Mouse (Mus musculus) hindbrain, embryonic 13.5 days (tissue): ENCODE measurements around the gene Ankrd44. TPM values are rescaled to one million over a fixed set of nuclear protein-coding genes. Genes with fewer than 3 reads are reported as not detected.

ENCODE experiments used
- ATAC-seq: fragments of 200-750 bp; cut with Nextera tagmentation; 2 replicates; pipeline ENCODE4 v1.8.0; 2017; ENCODE audit warnings: moderate TSS enrichment; ENCODE audit not compliant: low FRiP score
- H3K27ac ChIP-seq: fragments of 300-500 bp; sonication (generic); 2 replicates; pipeline ENCODE4 v1.5.1; 2015; ENCODE audit warnings: inconsistent platforms, mild to moderate bottlenecking, moderate library complexity
- H3K27me3 ChIP-seq: fragments of 300-500 bp; sonication (generic); 2 replicates; pipeline ENCODE4 v1.6.1; 2015; ENCODE audit warnings: mild to moderate bottlenecking, inconsistent platforms
- H3K36me3 ChIP-seq: fragments of 300-500 bp; sonication (generic); 2 replicates; pipeline ENCODE4 v1.6.1; 2015; ENCODE audit warnings: mild to moderate bottlenecking, inconsistent platforms
- H3K4me1 ChIP-seq: fragments of 300-500 bp; sonication (generic); replicated peaks from 2 replicates; pipeline ENCODE4 v1.6.1; 2015; ENCODE audit warnings: inconsistent platforms
- H3K4me2 ChIP-seq: fragments of 300-500 bp; sonication (generic); 2 replicates; pipeline ENCODE4 v1.6.1; 2015; ENCODE audit warnings: inconsistent platforms, mild to moderate bottlenecking, moderate library complexity
- H3K4me3 ChIP-seq: fragments of 300-500 bp; sonication (generic); 2 replicates; pipeline ENCODE4 v1.5.1; 2015; ENCODE audit warnings: mild to moderate bottlenecking, inconsistent platforms
- H3K9ac ChIP-seq: fragments of 300-500 bp; sonication (generic); 2 replicates; pipeline ENCODE4 v1.6.1; 2015; ENCODE audit warnings: mild to moderate bottlenecking, inconsistent platforms
- H3K9me3 ChIP-seq: fragments of 300-500 bp; sonication (generic); 2 replicates; pipeline ENCODE4 v1.6.1; 2016; ENCODE audit warnings: inconsistent platforms
- whole genome bisulfite sequencing: fragments of 180-500 bp; shearing (Covaris S2); methylation state at CpG from one replicate; pipeline ENCODE4 v1.1.7; 2015; 5-methylcytosine and 5-hydroxymethylcytosine counted together
- polyA plus RNA-seq: library from polyadenylated mRNA; unstranded; fragments of >200 nt; fragmentation: Nextera tagmentation; extraction: Ambion mirVana; gene quantifications from 2 replicates; pipeline ENCODE4 v1.2.1, GENCODE M21; 2015

The Ankrd44 gene
- polyA plus RNA-seq, 1 experiment from 2014 or later = 20.9 TPM

DNA sequence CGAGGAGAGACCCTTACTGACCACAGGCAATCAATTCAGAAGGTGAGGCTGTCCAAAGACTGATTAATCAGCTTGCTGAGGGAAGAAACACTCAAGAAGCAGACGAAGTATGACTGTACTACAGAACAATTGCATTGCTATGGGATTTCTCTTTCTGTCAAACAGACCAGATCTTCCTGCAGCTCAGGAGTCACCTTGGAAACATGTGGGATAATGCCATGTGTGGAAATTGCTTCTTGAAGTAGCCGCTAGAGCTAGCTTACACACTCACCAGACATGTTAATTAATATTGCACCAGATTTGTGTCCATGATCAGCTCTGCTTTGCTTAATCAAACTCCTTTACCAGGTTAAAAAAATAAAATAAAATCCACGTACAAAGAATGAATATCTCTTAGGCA lies 137.8 kb downstream of the Ankrd44 start:
- 0 out of 2 replicates have a peak overlapping the region, but pooled peaks have one; percentile 14 for H3K9ac ChIP-seq
- H3K4me3 ChIP-seq = no peak overlapping the region
- H3K9me3 ChIP-seq = no peaks in the 10 kb centered on the region
- WGBS = 59% methylated on average over 4 of the region's 4 CpGs
- no peak overlapping the region for H3K4me2 ChIP-seq
- no peaks in the 10 kb centered on the region for H3K36me3 ChIP-seq
- peak overlapping the region; percentile 44 for H3K27ac ChIP-seq
- peaks cover 15% of the 10 kb centered on the region for H3K4me1 ChIP-seq
- ATAC-seq = no peak
- H3K27me3 ChIP-seq = no peaks in the 10 kb centered on the region

- no peak for ATAC-seq
- no peak overlapping the region for H3K9ac ChIP-seq
- no peaks in the 10 kb centered on the region for H3K9me3 ChIP-seq
- no peak overlapping the region for H3K27ac ChIP-seq
- WGBS = 93% methylated on average over 6 of the region's 6 CpGs
- H3K36me3 ChIP-seq = no peaks in the 10 kb centered on the region
- no peaks in the 10 kb centered on the region for H3K4me1 ChIP-seq
- no peak overlapping the region for H3K4me3 ChIP-seq
- no peaks in the 10 kb centered on the region for H3K27me3 ChIP-seq
- H3K4me2 ChIP-seq = no peak overlapping the region
These were observed 148.0 kb downstream of the Ankrd44 start for GRCm38 (mm10) chr1:54778151-54778550.

GRCm38 (mm10) chr1:54777104-54777503 lies 149.1 kb downstream of the Ankrd44 start:
- H3K27ac ChIP-seq = no peak overlapping the region
- H3K9me3 ChIP-seq = no peaks in the 10 kb centered on the region
- no peak for ATAC-seq
- H3K4me2 ChIP-seq = no peak overlapping the region
- H3K27me3 ChIP-seq = no peaks in the 10 kb centered on the region
- no peak overlapping the region for H3K4me3 ChIP-seq
- no peak overlapping the region for H3K9ac ChIP-seq
- H3K36me3 ChIP-seq = no peaks in the 10 kb centered on the region
- WGBS = 85% methylated on average over 6 of the region's 6 CpGs
- H3K4me1 ChIP-seq = no peaks in the 10 kb centered on the region

- H3K9me3 ChIP-seq = no peaks in the 10 kb centered on the region
- H3K36me3 ChIP-seq = no peaks in the 10 kb centered on the region
- H3K4me3 ChIP-seq = no peak overlapping the region
- 64% methylated on average over 8 of the region's 8 CpGs for WGBS
- no peak for ATAC-seq
- H3K27ac ChIP-seq = no peak overlapping the region
- no peak overlapping the region for H3K9ac ChIP-seq
- no peaks in the 10 kb centered on the region for H3K4me1 ChIP-seq
- no peaks in the 10 kb centered on the region for H3K27me3 ChIP-seq
- H3K4me2 ChIP-seq = no peak overlapping the region
These were observed 150.1 kb downstream of the Ankrd44 start for GRCm38 (mm10) chr1:54776116-54776515.

DNA sequence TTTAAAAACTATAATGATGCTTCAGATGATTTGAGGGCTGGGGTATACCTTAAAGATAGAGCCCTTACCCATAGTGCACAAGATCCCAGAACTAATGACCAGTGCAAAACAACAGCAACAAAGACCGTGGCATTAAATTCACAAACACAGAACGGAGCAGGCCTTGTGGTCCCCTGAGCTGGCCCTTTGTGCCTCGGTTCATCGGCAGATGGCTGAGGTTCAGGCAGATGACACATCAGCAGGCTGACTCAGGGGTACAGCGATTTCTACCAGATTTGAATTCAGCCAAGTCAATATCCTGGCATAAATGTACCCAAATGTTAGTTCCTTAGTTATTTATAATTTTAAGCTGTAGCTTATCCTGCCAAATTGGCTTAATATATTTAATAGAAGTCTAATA lies 153.3 kb downstream of the Ankrd44 start:
- H3K9ac ChIP-seq = no peak overlapping the region
- no peak for ATAC-seq
- no peaks in the 10 kb centered on the region for H3K4me1 ChIP-seq
- H3K4me3 ChIP-seq = no peak overlapping the region
- H3K27me3 ChIP-seq = no peaks in the 10 kb centered on the region
- WGBS = 59% methylated on average over 5 of the region's 5 CpGs
- no peak overlapping the region for H3K4me2 ChIP-seq
- no peaks in the 10 kb centered on the region for H3K9me3 ChIP-seq
- H3K36me3 ChIP-seq = no peaks in the 10 kb centered on the region; the same call in 1 of the 2 replicates
- H3K27ac ChIP-seq = no peak overlapping the region

- Histone ChIP-seq H3K9ac (no peak overlapping the region), H3K27ac (no peak overlapping the region), H3K4me2 (no peak overlapping the region), H3K27me3 (no peaks in the 10 kb centered on the region), H3K36me3 (no peaks in the 10 kb centered on the region; the same call in 1 of the 2 replicates), H3K4me3 (no peak overlapping the region), H3K4me1 (no peaks in the 10 kb centered on the region), H3K9me3 (no peaks in the 10 kb centered on the region)
- 92% methylated on average over 3 of the region's 3 CpGs for WGBS
- no peak for ATAC-seq
These were observed 154.7 kb downstream of the Ankrd44 start for GRCm38 (mm10) chr1:54771471-54771870.

DNA sequence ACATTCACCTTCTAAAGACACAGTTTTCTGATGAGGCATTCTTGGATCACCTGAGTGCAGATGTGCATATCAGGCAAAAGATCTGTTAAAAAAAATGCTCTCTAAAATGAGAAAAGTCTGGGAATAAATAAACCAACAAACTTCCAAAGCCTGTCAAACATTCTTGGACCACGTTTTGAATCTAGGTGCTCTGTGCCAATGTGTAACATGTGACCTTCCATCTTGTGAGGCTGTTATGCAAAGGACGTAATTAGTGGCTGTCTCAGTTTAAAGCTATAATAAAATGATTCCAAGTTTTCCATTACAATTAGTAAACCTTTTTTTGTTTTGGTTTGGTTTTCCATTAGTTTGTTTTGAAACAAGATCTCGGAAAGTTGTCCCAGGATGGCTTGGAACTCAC lies 159.0 kb downstream of the Ankrd44 start:
- 88% methylated on average over 3 of the region's 3 CpGs for WGBS

DNA sequence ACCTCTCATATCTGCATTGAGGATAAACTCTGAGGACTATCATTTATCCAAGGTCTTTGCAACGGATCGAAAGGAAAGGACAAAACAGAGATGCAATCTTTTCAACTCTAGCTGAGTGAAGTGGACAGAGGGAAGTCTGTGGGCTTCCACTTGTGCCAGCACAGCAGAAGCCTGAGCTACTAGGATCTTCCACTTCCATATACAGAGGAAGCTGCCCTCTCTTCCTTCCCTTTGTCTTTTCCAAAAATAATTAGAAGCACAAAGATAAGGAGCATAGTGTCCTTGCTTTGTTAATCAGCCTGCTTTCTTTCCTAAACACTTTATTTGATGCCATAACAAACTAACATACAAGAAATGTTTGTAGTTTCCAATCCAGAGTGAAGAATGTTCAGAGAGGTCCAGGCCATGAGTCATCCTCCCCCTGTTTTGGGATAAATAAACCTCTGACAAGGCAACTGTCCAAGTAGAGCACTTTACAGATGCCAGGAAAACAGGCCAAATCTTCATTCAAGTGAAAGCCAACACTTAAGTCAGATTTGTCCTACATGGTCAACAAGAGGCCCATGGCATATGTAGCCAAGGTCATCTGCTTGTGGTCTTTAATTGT lies 160.5 kb downstream of the Ankrd44 start:
- Histone ChIP-seq H3K4me2 (no peak overlapping the region), H3K9ac (no peak overlapping the region), H3K27ac (no peak overlapping the region), H3K4me1 (peaks cover 8% of the 10 kb centered on the region), H3K4me3 (no peak overlapping the region), H3K27me3 (no peaks in the 10 kb centered on the region), H3K9me3 (no peaks in the 10 kb centered on the region), H3K36me3 (peaks cover 14% of the 10 kb centered on the region)
- WGBS = 90% methylated on average over 2 of the region's 2 CpGs
- ATAC-seq = no peak

More for the DNA sequence above, 159.0 kb downstream of the Ankrd44 start:
- Histone ChIP-seq H3K9ac (no peak overlapping the region), H3K27me3 (no peaks in the 10 kb centered on the region), H3K4me2 (no peak overlapping the region), H3K27ac (no peak overlapping the region), H3K4me1 (peaks cover 8% of the 10 kb centered on the region), H3K9me3 (no peaks in the 10 kb centered on the region), H3K36me3 (peaks cover 10% of the 10 kb centered on the region), H3K4me3 (no peak overlapping the region)
- no peak for ATAC-seq

GRCm38 (mm10) chr1:54762216-54762807 lies 163.9 kb downstream of the Ankrd44 start:
- H3K4me2 ChIP-seq = no peak overlapping the region
- H3K36me3 ChIP-seq = peaks cover 14% of the 10 kb centered on the region
- WGBS = 72% methylated on average over 10 of the region's 10 CpGs
- peak overlapping the region; percentile 65 for H3K27ac ChIP-seq
- no peak overlapping the region for H3K4me3 ChIP-seq
- no peaks in the 10 kb centered on the region for H3K9me3 ChIP-seq
- no peak overlapping the region for H3K9ac ChIP-seq
- no peaks in the 10 kb centered on the region for H3K27me3 ChIP-seq
- peak; percentile 69; the same call in 1 of the 2 replicates for ATAC-seq
- peaks cover 8% of the 10 kb centered on the region for H3K4me1 ChIP-seq

DNA sequence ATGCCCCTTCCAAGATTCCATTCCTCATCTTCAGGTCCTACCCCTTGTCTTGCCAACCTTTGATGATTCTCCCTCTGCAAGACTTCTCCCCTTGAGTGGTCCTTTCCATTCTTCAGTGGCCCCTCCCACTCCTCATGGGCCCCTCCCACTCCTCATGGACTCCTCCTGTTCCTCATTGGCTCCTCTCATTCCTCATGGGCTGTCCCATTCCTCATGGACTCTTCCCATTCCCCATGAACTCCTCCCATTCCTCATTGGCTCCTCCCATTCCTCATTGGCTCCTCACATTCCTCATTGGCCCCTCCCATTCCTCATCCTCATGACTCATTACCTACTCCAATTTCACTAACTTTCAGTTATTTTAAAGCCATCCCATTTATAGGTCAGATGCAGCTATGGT lies 166.3 kb downstream of the Ankrd44 start:
- H3K36me3 ChIP-seq = peaks cover 5% of the 10 kb centered on the region
- no peaks in the 10 kb centered on the region for H3K9me3 ChIP-seq
- H3K4me3 ChIP-seq = no peak overlapping the region
- no peak for ATAC-seq
- no peak overlapping the region for H3K4me2 ChIP-seq
- no peak overlapping the region for H3K9ac ChIP-seq
- H3K27ac ChIP-seq = no peak overlapping the region
- H3K27me3 ChIP-seq = no peaks in the 10 kb centered on the region
- peaks cover 12% of the 10 kb centered on the region for H3K4me1 ChIP-seq

DNA sequence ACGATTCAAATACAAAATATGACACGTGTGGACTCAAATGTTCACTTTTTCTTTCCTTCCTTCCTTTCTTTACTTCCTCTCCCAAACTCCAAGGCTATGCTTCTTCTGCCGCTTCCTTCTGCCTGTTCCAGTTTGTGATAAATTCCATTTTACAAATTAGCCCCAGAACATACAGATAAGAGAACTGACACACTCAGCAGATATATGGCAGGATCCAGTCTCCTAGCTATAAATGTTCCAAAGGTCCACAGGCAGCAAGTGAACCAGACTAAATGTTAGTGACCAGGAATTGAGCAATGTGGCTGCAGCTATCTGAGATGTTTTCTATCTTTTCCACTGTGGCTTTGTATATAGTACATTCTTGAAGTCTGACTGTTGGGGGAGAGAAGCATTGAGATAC lies 168.9 kb downstream of the Ankrd44 start:
- Histone ChIP-seq H3K4me1 (peaks cover 4% of the 10 kb centered on the region; the same call in 1 of the 2 replicates), H3K9me3 (no peaks in the 10 kb centered on the region), H3K36me3 (peaks cover 5% of the 10 kb centered on the region), H3K4me2 (no peak overlapping the region), H3K27ac (no peak overlapping the region), H3K9ac (no peak overlapping the region), H3K4me3 (no peak overlapping the region), H3K27me3 (no peaks in the 10 kb centered on the region)
- no peak for ATAC-seq
- 82% methylated on average over 3 of the region's 3 CpGs for WGBS

DNA sequence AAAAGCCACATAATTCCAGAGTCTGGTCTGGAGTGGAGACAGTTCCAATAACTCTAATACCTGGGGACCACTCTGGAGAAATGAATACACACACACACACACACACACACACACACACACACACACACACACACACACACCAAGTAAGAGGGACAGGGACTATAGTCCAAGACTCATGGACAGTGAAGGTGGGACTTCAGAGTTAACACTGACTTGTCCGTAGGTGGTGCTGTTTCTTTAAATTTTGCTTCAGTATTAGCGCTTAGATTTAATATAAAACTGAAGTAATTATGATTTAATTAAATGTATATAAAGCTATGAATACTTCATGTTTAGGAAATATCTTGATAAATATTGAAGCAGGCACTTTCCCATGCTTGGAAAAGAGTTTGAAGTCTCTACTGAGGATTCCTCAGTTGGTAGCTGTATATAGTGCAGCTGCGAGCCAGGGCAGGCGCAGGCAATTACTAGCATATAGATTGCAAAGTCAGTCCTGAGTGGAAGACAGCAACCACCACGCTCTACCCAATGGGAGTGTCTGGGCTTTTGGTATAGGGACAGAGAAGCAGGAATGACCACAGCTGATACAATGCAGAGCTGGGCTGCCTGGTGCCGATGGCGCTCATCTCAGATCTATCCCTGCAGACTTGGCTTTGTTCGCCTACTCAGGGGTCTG lies 170.4 kb downstream of the Ankrd44 start:
- Histone ChIP-seq H3K27ac (no peak overlapping the region), H3K9me3 (no peaks in the 10 kb centered on the region), H3K4me2 (no peak overlapping the region), H3K27me3 (no peaks in the 10 kb centered on the region), H3K4me3 (no peak overlapping the region), H3K36me3 (no peaks in the 10 kb centered on the region; the same call in 1 of the 2 replicates), H3K9ac (no peak overlapping the region), H3K4me1 (peaks cover 4% of the 10 kb centered on the region; the same call in 1 of the 2 replicates)
- peak; percentile 36; the same call in 1 of the 2 replicates for ATAC-seq
- WGBS = 86% methylated on average over 8 of the region's 8 CpGs
